Mouse (Mus musculus): ENCODE data around the gene Wfikkn2.
"Not testable (repeated sequence)": the region's sequence is repeated elsewhere in the genome, so short reads cannot be mapped to it uniquely, and the experiment has no call there.

Wfikkn2 gene

DNA sequence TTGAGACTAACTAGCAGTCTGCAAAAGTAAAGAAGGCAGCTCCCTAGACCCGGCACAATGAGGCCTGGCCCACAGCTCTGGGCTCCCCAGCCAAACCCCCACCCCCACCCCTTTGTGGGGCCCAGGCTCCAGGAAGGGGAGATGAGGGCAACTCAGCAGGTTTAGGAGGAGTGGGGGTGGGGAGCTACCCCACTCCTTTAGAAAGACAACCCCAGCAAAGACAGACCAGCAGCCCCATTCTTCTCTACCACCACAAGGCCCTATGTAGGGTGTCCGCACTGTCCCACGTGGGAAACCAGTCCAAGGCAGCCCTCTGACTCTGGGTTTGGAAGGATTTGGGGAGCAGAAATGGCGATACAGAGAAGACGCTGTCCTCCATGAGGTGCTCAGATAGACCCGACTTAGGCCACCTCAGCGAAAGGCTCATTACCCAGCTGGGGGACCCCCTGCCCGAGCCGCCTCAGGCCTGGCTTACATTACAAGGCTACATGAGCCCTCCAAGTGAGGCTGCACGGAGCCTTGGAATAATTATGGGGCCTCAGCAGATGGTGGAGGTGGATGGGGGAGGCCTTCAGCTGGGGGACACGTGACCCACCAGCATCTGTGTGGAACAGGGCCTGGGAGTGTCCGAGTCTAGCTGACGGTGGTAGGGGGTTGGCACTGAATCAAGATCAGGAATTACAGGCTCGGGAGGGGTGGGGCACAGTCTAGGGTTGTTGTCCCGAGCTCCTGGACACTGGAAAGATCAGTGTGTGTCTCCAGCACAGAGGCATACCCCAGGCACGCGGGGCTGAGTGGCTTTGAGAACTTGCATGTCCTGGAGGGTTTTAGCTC is at the start of gene Wfikkn2:
Gene Wfikkn2 (minus strand): TSS at position 51 of the 834 bp plus-strand sequence.
- DNase-seq (ENCODE audit: low read depth, low spot score): peak; percentile 65

DNA sequence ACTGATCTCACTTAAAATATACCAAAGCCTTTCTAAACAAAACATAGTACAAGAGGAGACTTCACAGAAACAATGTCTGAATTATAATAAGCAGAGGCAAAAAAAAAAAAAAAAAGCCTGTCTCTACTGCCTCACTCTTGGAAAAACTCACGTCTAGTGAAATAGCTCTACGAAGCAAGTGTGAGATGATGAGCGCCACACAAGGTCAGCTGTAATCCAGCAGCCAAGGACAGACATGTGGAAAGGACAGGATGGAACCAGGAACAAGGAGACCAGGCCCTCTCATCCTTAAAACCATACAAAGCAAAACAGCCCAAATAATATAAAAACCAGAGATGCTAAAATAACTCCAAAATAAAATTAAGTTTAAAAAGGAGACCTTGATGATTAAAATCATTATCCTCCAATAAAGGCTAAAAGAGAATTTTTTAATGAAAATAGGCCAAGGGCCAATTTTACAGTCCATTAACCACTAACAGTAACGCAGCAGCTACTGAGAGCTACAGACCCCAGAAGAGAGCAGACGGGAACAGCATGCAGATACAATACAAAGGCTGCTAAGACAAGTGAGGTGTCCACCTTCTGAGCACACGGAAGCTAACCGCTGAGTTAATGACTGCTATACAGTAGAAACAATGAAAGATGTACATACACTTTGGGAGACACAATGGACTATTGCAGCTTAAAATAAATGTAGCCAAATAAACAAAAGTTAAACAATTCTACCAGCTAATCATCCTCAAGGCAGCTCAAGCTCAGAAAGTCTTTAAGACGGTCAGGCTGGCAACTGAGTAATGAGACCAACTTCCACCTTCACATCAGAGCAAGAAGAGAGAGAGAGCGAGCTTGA is 49.4 kb upstream of the Wfikkn2 start:
- DNase-seq (ENCODE audit: low read depth, low spot score): no peak

DNA sequence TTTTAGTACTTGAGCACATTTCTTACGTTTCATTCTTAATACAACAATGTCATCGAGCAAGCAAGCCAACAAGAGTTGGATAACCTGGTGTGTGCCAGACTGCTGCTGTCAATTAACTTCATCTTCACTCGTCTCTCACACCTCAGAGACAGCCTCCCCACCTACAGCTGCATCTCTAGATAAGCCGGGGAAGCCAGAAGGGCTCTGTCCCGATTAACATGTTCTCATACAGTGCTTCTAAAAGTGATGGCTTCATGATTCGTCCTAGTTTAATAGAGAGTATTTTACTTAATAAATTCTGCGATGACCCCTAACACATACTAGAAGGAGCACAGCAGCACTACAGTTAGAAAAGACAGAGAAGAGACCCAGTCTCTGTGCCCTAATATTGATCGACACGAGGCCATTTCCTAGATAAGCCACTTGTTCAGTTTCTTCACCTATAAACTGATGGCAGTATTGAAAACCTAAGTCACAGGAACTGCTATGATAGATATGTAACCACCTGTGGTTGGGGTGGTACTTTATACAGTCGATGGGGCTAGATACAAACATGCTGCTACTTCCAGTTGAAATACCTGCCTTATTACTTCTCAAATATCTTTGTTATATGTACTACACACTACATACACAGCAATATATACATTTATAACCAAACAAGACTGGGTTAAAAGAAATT is 44.4 kb upstream of the Wfikkn2 start:
- DNase-seq (ENCODE audit: low read depth, low spot score): no peak

- DNase-seq (ENCODE audit: low read depth, low spot score): no peak
Measured at GRCm38 (mm10) chr11:94287105-94287504, 41.3 kb upstream of the Wfikkn2 start.

GRCm38 (mm10) chr11:94285886-94286574 is 40.2 kb upstream of the Wfikkn2 start:
- peak; percentile 25 for DNase-seq (ENCODE audit: low read depth, low spot score)

GRCm38 (mm10) chr11:94283536-94284099 is 37.8 kb upstream of the Wfikkn2 start:
- DNase-seq (ENCODE audit: low read depth, low spot score): no peak

DNA sequence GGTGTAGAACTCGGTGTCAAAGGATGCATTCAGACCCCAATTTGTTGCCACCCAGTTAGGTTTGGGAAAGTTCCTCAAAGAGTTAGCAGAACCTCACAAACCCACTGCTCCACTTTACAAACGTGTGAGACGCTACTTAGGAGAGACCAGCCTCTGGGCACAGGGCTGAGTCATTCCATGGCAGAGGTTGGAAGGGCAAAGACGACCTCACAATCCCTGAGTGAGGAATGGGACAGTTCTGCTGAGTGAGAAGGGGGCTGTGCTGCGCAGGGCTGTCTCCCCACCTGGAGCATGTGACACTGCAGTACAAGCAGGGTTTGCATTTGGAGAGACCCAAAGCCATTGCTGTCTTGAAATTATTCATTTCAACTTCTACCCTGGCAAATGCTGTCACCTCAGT is 36.5 kb upstream of the Wfikkn2 start:
- no peak for DNase-seq (ENCODE audit: low read depth, low spot score)

GRCm38 (mm10) chr11:94281199-94282181 is 35.7 kb upstream of the Wfikkn2 start, which contains the start of gene Gm21885:
Gene Gm21885, plus strand, starts transcription at chr11:94281873.
- DNase-seq (ENCODE audit: low read depth, low spot score): peak; percentile 44

GRCm38 (mm10) chr11:94276869-94277337 is 31.1 kb upstream of the Wfikkn2 start:
- peak; percentile 99 for DNase-seq (ENCODE audit: low read depth, low spot score)

DNA sequence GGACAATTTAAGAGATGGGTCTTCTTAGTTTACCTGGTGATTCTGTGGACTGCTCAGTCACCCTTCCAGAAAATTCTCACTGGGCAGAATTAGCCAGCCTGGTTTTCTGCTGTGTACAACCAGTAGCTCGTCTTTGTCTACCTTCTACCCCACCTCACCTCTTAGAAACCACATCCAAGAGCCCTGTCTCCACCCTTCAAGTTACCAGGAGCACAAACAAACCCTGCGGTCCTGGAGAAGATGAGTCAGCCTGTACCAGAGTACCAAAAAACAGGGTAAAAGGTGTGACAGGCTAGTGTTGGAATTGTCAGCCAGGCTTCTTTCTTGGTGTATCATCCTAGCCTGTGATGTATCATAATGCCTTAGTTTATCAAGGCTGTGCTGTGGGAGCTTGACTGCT is 29.9 kb upstream of the Wfikkn2 start:
- DNase-seq (ENCODE audit: low read depth, low spot score): no peak

DNA sequence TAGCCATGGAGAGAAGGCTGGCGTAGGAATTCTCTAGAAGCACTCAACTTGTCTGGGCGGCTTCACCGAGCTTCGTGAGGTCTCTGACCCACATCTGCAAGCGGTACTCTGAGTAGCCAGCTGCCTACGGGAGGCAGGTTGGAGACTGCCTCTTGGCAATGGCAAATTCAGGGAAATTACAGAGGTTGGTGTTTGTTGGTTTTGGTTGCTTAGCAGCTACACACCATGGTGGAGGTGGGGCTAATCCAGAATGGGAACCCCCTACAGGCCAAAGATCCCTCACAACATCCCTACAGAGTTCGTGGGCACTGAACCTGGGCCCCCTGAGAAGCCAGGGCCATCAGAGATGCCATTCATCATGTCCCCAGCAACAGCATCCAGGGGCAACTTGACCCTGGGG is 29.4 kb upstream of the Wfikkn2 start:
- no peak for DNase-seq (ENCODE audit: low read depth, low spot score)

DNA sequence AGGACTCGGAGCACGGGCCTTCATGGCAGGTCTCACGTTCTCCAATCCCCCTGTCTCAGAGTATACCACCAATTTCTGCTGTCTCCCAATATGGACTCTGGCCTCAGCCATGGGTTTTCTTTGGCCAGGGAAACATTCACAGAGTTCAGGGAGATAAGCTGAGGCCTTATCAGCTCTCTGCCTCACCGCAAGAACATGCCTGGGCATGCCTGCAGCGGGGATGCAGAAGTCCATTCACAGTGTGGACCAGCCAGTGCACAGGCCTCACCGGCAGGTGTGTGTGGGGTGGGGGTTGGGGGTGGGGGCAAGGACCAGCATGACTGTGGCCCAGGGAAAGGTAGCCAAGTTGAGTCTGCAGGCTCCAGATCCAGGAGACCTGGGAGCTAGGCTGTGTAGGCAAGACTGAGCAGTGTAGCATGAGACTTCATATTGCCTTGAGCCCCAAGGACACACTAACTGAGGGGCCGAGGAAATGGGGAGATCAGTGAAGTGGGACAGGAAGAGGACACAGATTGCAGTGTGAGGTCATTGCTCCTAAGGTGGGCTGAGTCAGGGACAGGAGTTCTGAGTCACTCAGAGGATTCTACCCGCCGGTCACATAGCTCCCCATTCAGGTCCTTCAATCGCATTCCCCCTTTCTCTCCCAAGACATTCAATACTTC is 28.5 kb upstream of the Wfikkn2 start:
- no peak for DNase-seq (ENCODE audit: low read depth, low spot score)

DNA sequence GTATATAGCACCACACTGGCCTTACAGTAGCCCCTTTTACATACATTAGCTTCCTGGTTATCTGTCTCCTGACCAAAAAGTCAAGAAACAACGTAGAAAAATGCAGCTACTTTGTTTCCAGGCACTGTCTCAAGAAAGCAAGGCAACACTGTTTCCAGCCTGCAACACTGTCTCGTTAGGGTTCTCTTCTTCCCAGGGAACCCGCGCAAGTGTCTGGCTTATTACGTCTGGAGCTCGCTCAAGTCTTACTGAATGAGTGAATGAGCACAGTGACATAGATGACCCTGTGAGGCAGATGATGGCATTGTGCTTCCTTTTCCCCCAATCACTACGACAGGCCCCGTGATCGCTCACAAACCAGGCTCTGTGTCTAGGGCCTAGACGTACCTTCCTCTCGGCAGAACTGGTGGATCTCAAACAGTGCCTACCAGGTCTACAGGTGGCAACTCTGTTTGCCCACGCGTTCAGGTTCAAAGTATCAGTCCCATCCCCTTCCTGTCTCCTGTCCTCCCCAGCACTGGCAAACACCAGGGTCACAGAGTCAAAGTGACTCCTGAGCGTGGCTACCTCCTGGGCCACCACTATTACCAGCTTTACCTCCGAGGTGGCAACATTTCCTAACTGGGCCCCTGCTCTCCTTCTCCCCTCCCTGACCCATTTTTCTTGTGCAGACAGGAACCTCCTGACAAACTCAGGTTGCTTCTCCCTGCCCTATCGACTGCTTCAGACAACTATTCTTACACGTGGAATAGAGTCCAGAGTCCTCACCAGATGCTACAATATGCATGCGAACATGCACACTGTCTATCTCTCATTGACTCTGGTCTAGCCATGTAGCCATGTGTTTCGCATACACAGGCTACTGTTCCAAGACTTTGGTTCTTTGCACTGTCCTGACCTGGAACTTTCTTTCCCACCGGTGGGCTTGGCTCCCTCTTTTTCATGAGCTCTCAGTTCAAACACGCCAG is 27.4 kb upstream of the Wfikkn2 start:
- no peak for DNase-seq (ENCODE audit: low read depth, low spot score)

- no peak for DNase-seq (ENCODE audit: low read depth, low spot score)
Measured at GRCm38 (mm10) chr11:94271015-94271414, 25.2 kb upstream of the Wfikkn2 start.

DNA sequence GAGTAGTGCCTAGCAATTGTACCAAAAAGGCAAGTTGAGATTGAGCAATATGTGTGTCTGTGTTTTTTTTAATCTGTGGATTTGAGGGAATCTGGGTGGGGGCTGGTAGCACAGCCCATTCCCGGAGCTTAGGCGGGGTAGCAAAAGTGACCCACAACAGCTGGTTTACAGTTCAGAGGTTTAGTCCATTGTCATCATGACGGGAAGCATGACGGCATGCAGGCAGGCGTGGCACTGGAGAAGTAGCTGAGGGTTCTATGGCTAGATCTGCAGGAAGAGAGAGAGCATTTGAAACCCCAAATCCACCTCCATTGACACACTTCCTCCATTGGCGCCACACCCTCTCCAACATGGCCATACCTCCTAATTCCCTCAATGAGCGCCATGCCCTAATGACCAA is 24.1 kb upstream of the Wfikkn2 start:
- DNase-seq (ENCODE audit: low read depth, low spot score): no peak

- DNase-seq (ENCODE audit: low read depth, low spot score): no peak
Measured at GRCm38 (mm10) chr11:94268761-94269160, 23.0 kb upstream of the Wfikkn2 start.

DNA sequence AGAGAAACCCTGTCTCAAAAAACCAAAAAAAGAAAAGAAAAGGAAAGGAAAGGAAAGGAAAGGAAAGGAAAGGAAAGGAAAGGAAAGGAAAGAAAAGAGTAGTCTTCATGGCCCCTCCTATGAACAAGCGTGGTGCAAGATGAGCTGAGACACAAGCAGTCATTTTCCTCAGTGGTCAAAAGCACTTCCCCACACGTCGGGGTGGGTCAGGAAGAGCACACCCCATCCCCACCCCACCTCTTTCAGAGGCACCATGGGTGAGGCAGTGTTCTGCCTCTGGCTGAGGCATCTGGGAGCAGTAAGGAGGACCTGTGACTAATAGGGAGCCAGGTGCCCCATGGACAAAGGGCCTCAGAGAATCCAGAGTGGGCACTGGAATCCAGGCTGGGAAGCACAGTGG is 20.4 kb upstream of the Wfikkn2 start:
- DNase-seq (ENCODE audit: low read depth, low spot score): not testable (repeated sequence)
